Mouse (Mus musculus) midbrain, postnatal 0 days (tissue): Measurements from ENCODE around the gene Nhlrc3. TPM values are rescaled to one million over a fixed set of nuclear protein-coding genes. Genes with fewer than 3 reads are reported as not detected.

Experiments used
- ATAC-seq: fragments of 200-750 bp; cut with Nextera tagmentation; 2 replicates; pipeline ENCODE4 v1.8.0; 2017; ENCODE audit warnings: moderate number of reproducible peaks, mild to moderate bottlenecking, moderate TSS enrichment, moderate library complexity; ENCODE audit not compliant: low FRiP score
- DNase-seq: peaks from one replicate; pipeline ENCODE4 v3.0.0-alpha.2; 2015; ENCODE audit warnings: low spot score
- H3K27ac ChIP-seq: fragments of 300-500 bp; sonication (generic); 2 replicates; pipeline ENCODE4 v1.5.1; 2014; ENCODE audit warnings: low read depth, mild to moderate bottlenecking, low read length, mixed read lengths
- H3K27me3 ChIP-seq: fragments of 300-500 bp; sonication (generic); 2 replicates; pipeline ENCODE4 v1.6.1; 2014; ENCODE audit warnings: low read length, control low read depth, mixed read lengths; ENCODE audit not compliant: insufficient read depth
- H3K36me3 ChIP-seq: fragments of 300-500 bp; sonication (generic); 2 replicates; pipeline ENCODE4 v1.6.1; 2014; ENCODE audit warnings: low read length, control low read depth, mixed read lengths; ENCODE audit not compliant: insufficient read depth
- H3K4me1 ChIP-seq: fragments of 300-500 bp; sonication (generic); 2 replicates; pipeline ENCODE4 v1.6.1; 2014; ENCODE audit warnings: mild to moderate bottlenecking, control low read depth, antibody characterized with exemption, low read length, mixed read lengths; ENCODE audit not compliant: insufficient read depth
- H3K4me2 ChIP-seq: fragments of 300-500 bp; sonication (generic); 2 replicates; pipeline ENCODE4 v1.6.1; 2014; ENCODE audit warnings: low read depth, mild to moderate bottlenecking, low read length, mixed read lengths; ENCODE audit not compliant: poor library complexity, severe bottlenecking
- H3K4me3 ChIP-seq: fragments of 300-500 bp; sonication (generic); 2 replicates; pipeline ENCODE4 v1.5.1; 2014; ENCODE audit warnings: low read depth, mild to moderate bottlenecking, low read length, moderate library complexity
- H3K9ac ChIP-seq: fragments of 300-500 bp; sonication (generic); replicated peaks from 2 replicates; pipeline ENCODE4 v1.6.1; 2014; ENCODE audit warnings: mild to moderate bottlenecking, low read length, moderate library complexity, mixed read lengths; ENCODE audit not compliant: poor library complexity, severe bottlenecking
- H3K9me3 ChIP-seq: fragments of 300-500 bp; sonication (generic); 2 replicates; pipeline ENCODE4 v1.6.1; 2016; ENCODE audit warnings: low read length, control low read depth
- CTCF ChIP-seq: IDR thresholded peaks from 2 replicates; pipeline ENCODE4 v1.5.1; 2016; ENCODE audit warnings: antibody characterized with exemption, mild to moderate bottlenecking
- WGBS: fragments of 180-500 bp; shearing (Covaris S2); extraction: QIAGEN DNeasy Blood & Tissue Kit; methylation state at CpG from one replicate; pipeline ENCODE4 v1.1.7; 2014; 5-methylcytosine and 5-hydroxymethylcytosine counted together
- polyA plus RNA-seq: library from polyadenylated mRNA; unstranded; fragments of >200 nt; fragmentation: Nextera tagmentation; extraction: Ambion mirVana; gene quantifications from 2 replicates; pipeline ENCODE4 v1.2.1, GENCODE M21; 2015
- total RNA-seq: library from RNA; depleted of rRNA; stranded (reverse); fragments of >200 nt; gene quantifications from 2 replicates; pipeline ENCODE4 v1.2.3, GENCODE M21; 2014

The Nhlrc3 gene
- total and polyA plus RNA-seq, 2 experiments from 2014 or later = 9.0 to 13.1 TPM

- Histone ChIP-seq H3K9me3 (no peaks in the 10 kb centered on the region), H3K4me3 (no peak overlapping the region), H3K4me2 (no peak overlapping the region), H3K36me3 (peaks cover 8% of the 10 kb centered on the region; the same call in 1 of the 2 replicates), H3K4me1 (peaks cover 4% of the 10 kb centered on the region; the same call in 1 of the 2 replicates), H3K27ac (no peak overlapping the region), H3K27me3 (no peaks in the 10 kb centered on the region), H3K9ac (no peak overlapping the region)
- 40% methylated on average over 5 of the region's 5 CpGs for WGBS
- TF ChIP-seq CTCF = no peak
- DNase-seq = peak; percentile 65
- peak; percentile 64; the same call in 1 of the 2 replicates for ATAC-seq
Observed at GRCm38 (mm10) chr3:53445540-53445939, 17.6 kb downstream of the Nhlrc3 start.

- 69% methylated on average over 5 of the region's 5 CpGs for WGBS
- ATAC-seq (no peak), DNase-seq (no peak)
- Histone ChIP-seq H3K4me1 (no peaks in the 10 kb centered on the region), H3K36me3 (no peaks in the 10 kb centered on the region), H3K4me2 (no peak overlapping the region), H3K4me3 (no peak overlapping the region), H3K9me3 (no peaks in the 10 kb centered on the region), H3K27ac (no peak overlapping the region), H3K27me3 (no peaks in the 10 kb centered on the region), H3K9ac (no peak overlapping the region)
- no peak for TF ChIP-seq CTCF
Observed at GRCm38 (mm10) chr3:53436550-53436949, 26.6 kb downstream of the Nhlrc3 start.

- no peak for ATAC-seq
- 73% methylated on average over 3 of the region's 3 CpGs for WGBS
- no peaks in the 10 kb centered on the region for H3K4me1 ChIP-seq
Observed at GRCm38 (mm10) chr3:53434610-53435009, 28.5 kb downstream of the Nhlrc3 start.

GRCm38 (mm10) chr3:53423576-53423975, 39.6 kb downstream of the Nhlrc3 start:
- ATAC-seq (no peak), DNase-seq (peak; percentile 35)
- Histone ChIP-seq H3K4me1 (no peaks in the 10 kb centered on the region), H3K27me3 (no peaks in the 10 kb centered on the region), H3K9ac (no peak overlapping the region), H3K9me3 (no peaks in the 10 kb centered on the region), H3K27ac (no peak overlapping the region), H3K4me2 (no peak overlapping the region), H3K36me3 (no peaks in the 10 kb centered on the region), H3K4me3 (no peak overlapping the region)
- no peak for TF ChIP-seq CTCF
- WGBS = 88% methylated on average over 4 of the region's 4 CpGs

More at GRCm38 (mm10) chr3:53434610-53435009, 28.5 kb downstream of the Nhlrc3 start:
- no peak for DNase-seq
- peak; percentile 36 for TF ChIP-seq CTCF
- no peaks in the 10 kb centered on the region for H3K27me3 ChIP-seq
- H3K9me3 ChIP-seq = no peaks in the 10 kb centered on the region
- no peak overlapping the region for H3K9ac ChIP-seq
- H3K4me3 ChIP-seq = no peak overlapping the region
- no peak overlapping the region for H3K4me2 ChIP-seq
- no peak overlapping the region for H3K27ac ChIP-seq
- no peaks in the 10 kb centered on the region for H3K36me3 ChIP-seq

GRCm38 (mm10) chr3:53422691-53423090, 40.4 kb downstream of the Nhlrc3 start:
- ATAC-seq = no peak
- Histone ChIP-seq H3K27ac (no peak overlapping the region), H3K9me3 (no peaks in the 10 kb centered on the region), H3K4me3 (no peak overlapping the region), H3K9ac (no peak overlapping the region), H3K27me3 (no peaks in the 10 kb centered on the region), H3K4me1 (no peaks in the 10 kb centered on the region), H3K4me2 (no peak overlapping the region), H3K36me3 (no peaks in the 10 kb centered on the region)
- WGBS = 59% methylated on average over 1 of the region's 1 CpGs
- DNase-seq = no peak
- TF ChIP-seq CTCF = no peak

GRCm38 (mm10) chr3:53421656-53422055, 41.5 kb downstream of the Nhlrc3 start:
- Histone ChIP-seq H3K4me2 (no peak overlapping the region), H3K36me3 (no peaks in the 10 kb centered on the region), H3K27me3 (no peaks in the 10 kb centered on the region), H3K4me1 (no peaks in the 10 kb centered on the region), H3K4me3 (no peak overlapping the region), H3K27ac (no peak overlapping the region), H3K9me3 (no peaks in the 10 kb centered on the region), H3K9ac (no peak overlapping the region)
- TF ChIP-seq CTCF = no peak
- ATAC-seq = no peak
- 90% methylated on average over 12 of the region's 12 CpGs for WGBS
- no peak for DNase-seq
